Mouse (Mus musculus): Measurements from ENCODE around the gene Nrarp.

DNA sequence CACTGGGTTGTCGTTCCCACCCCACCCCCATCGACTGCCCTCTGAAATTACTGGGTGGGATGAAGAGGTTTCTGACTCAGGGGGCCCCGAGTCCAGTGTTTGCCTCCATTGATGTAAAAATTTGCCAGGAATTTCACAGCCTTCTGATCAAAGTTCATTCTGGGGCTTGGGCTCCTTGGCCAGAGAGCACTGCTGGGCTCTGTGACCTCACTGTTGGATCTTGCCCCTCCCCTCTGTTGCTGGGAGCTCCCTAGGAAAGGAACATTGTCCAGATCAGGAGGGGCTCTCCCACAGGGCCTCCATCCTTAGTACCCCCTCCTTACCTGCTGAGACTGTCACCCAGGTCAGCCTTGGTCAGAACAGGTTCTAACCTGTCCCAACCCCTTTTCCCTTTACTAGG is 33.9 kb downstream of the Nrarp start, which contains the start of gene Stpg3:
- TF ChIP-seq CTCF (IDR thresholded peaks at IDR 0.05; ENCODE audit: control insufficient read depth, insufficient read depth, low read length) (no peak), POLR2A (IDR thresholded peaks at IDR 0.05; ENCODE audit: borderline replicate concordance, control insufficient read depth, low read depth, low read length) (no peak)

Data from bone marrow, adult 2 months (tissue).